Mouse (Mus musculus) ES-Bruce4 (cell line): ENCODE measurements around the gene Fbxo36. TPM values are rescaled to one million over a fixed set of nuclear protein-coding genes. Genes with fewer than 3 reads are reported as not detected.

Experiments used
- H3K27ac ChIP-seq: 2 replicates; pipeline ENCODE4 v1.5.1; 2012; ENCODE audit warnings: low read length, inconsistent platforms; ENCODE audit not compliant: insufficient read depth
- H3K27me3 ChIP-seq: 2 replicates; pipeline ENCODE4 v1.6.1; 2012; ENCODE audit warnings: mild to moderate bottlenecking, low read length, inconsistent platforms; ENCODE audit not compliant: control insufficient read depth, poor library complexity, insufficient read depth, severe bottlenecking
- H3K36me3 ChIP-seq: 2 replicates; pipeline ENCODE4 v1.6.1; 2012; ENCODE audit warnings: inconsistent platforms, mild to moderate bottlenecking, low read length, moderate library complexity; ENCODE audit not compliant: control insufficient read depth, poor library complexity, insufficient read depth, severe bottlenecking
- H3K4me1 ChIP-seq: one replicate; pipeline ENCODE4 v1.8.1; 2011; ENCODE audit warnings: low read length; ENCODE audit not compliant: control insufficient read depth, insufficient read depth
- H3K4me3 ChIP-seq: 2 replicates; pipeline ENCODE4 v1.5.1; 2011; ENCODE audit warnings: low read depth, mild to moderate bottlenecking, low read length
- H3K9ac ChIP-seq: 2 replicates; pipeline ENCODE4 v1.6.1; 2012; ENCODE audit warnings: low read depth, mild to moderate bottlenecking, inconsistent platforms; ENCODE audit not compliant: poor library complexity, severe bottlenecking
- H3K9me3 ChIP-seq: replicated peaks from 2 replicates; pipeline ENCODE4 v1.6.1; 2012; ENCODE audit warnings: mild to moderate bottlenecking, low read length, inconsistent platforms; ENCODE audit not compliant: control insufficient read depth, poor library complexity, insufficient read depth, severe bottlenecking
- CTCF ChIP-seq: IDR thresholded peaks from one replicate; pipeline ENCODE4 v1.8.1; 2011; ENCODE audit warnings: low read depth, low read length
- EP300 ChIP-seq: IDR thresholded peaks from 2 replicates; pipeline ENCODE4 v1.6.1; 2011; ENCODE audit warnings: low read depth, low read length; ENCODE audit not compliant: insufficient read depth
- POLR2A ChIP-seq: IDR thresholded peaks from one replicate; pipeline ENCODE4 v1.8.1; 2011; ENCODE audit warnings: low read length; ENCODE audit not compliant: insufficient read depth
- polyA plus RNA-seq: library from polyadenylated mRNA; stranded (reverse); fragments of >200 nt; gene quantifications from 2 replicates; pipeline ENCODE4 v1.2.4, GENCODE M21; 2011; ENCODE audit warnings: low read depth; ENCODE audit not compliant: missing spikeins, insufficient read depth, insufficient read length

The Fbxo36 gene
- polyA plus RNA-seq, 1 experiment: 13.5 TPM

GRCm38 (mm10) chr1:84936716-84937510 is 97.3 kb downstream of the Fbxo36 start:
- Histone ChIP-seq H3K4me1 (no peaks in the 10 kb centered on the region), H3K27me3 (no peaks in the 10 kb centered on the region; the same call in 1 of the 2 replicates), H3K27ac (no peak overlapping the region), H3K36me3 (no peaks in the 10 kb centered on the region), H3K9me3 (no peaks in the 10 kb centered on the region), H3K9ac (no peak overlapping the region), H3K4me3 (no peak overlapping the region)
- no peak for TF ChIP-seq POLR2A
- no peak for TF ChIP-seq CTCF
- no peak for TF ChIP-seq EP300

- Histone ChIP-seq H3K27me3 (no peaks in the 10 kb centered on the region; the same call in 1 of the 2 replicates), H3K27ac (no peak overlapping the region), H3K36me3 (no peaks in the 10 kb centered on the region), H3K9ac (no peak overlapping the region), H3K4me3 (no peak overlapping the region), H3K4me1 (no peaks in the 10 kb centered on the region), H3K9me3 (no peaks in the 10 kb centered on the region)
- no peak for TF ChIP-seq EP300
- TF ChIP-seq CTCF: no peak
- no peak for TF ChIP-seq POLR2A
Observed at GRCm38 (mm10) chr1:84939466-84939865, 99.8 kb downstream of the Fbxo36 start.

- no peak overlapping the region for H3K27ac ChIP-seq
Observed at GRCm38 (mm10) chr1:84940322-84940721, 100.7 kb downstream of the Fbxo36 start.

GRCm38 (mm10) chr1:84942666-84943065 is 103.0 kb downstream of the Fbxo36 start:
- H3K9ac ChIP-seq: no peak overlapping the region
- no peaks in the 10 kb centered on the region; the same call in 1 of the 2 replicates for H3K27me3 ChIP-seq
- no peaks in the 10 kb centered on the region for H3K9me3 ChIP-seq
- H3K4me3 ChIP-seq: no peak overlapping the region
- no peak overlapping the region for H3K27ac ChIP-seq
- H3K36me3 ChIP-seq: no peaks in the 10 kb centered on the region
- TF ChIP-seq POLR2A (no peak), CTCF (no peak), EP300 (no peak)
- H3K4me1 ChIP-seq: no peaks in the 10 kb centered on the region

More at GRCm38 (mm10) chr1:84940322-84940721, 100.7 kb downstream of the Fbxo36 start:
- Histone ChIP-seq H3K27me3 (no peaks in the 10 kb centered on the region; the same call in 1 of the 2 replicates), H3K9me3 (no peaks in the 10 kb centered on the region), H3K9ac (no peak overlapping the region), H3K4me1 (no peaks in the 10 kb centered on the region), H3K4me3 (no peak overlapping the region), H3K36me3 (no peaks in the 10 kb centered on the region)
- TF ChIP-seq POLR2A (no peak), CTCF (no peak), EP300 (no peak)

- no peak for TF ChIP-seq CTCF
- TF ChIP-seq EP300: no peak
- TF ChIP-seq POLR2A: no peak
- H3K9me3 ChIP-seq: no peaks in the 10 kb centered on the region
- no peak overlapping the region for H3K9ac ChIP-seq
Observed at GRCm38 (mm10) chr1:84943549-84943948, 103.9 kb downstream of the Fbxo36 start.

GRCm38 (mm10) chr1:84945950-84946349 is 106.3 kb downstream of the Fbxo36 start:
- no peaks in the 10 kb centered on the region for H3K9me3 ChIP-seq
- no peak overlapping the region for H3K4me3 ChIP-seq
- TF ChIP-seq EP300 (no peak), POLR2A (no peak), CTCF (no peak)
- H3K9ac ChIP-seq: no peak overlapping the region
- H3K27me3 ChIP-seq: no peaks in the 10 kb centered on the region; the same call in 1 of the 2 replicates
- H3K4me1 ChIP-seq: no peaks in the 10 kb centered on the region
- H3K27ac ChIP-seq: no peak overlapping the region
- no peaks in the 10 kb centered on the region for H3K36me3 ChIP-seq

More at GRCm38 (mm10) chr1:84943549-84943948, 103.9 kb downstream of the Fbxo36 start:
- H3K4me1 ChIP-seq: no peaks in the 10 kb centered on the region
- H3K27ac ChIP-seq: no peak overlapping the region
- no peak overlapping the region for H3K4me3 ChIP-seq
- no peaks in the 10 kb centered on the region; the same call in 1 of the 2 replicates for H3K27me3 ChIP-seq
- no peaks in the 10 kb centered on the region for H3K36me3 ChIP-seq
